Mouse (Mus musculus) left cerebral cortex, postnatal 4 days (tissue): ENCODE measurements around the gene Gfm1. TPM values are rescaled to one million over a fixed set of nuclear protein-coding genes. Genes with fewer than 3 reads are reported as not detected.

Experiments
- DNase-seq: peaks from one replicate; pipeline ENCODE4 v3.0.0-alpha.2; 2022
- intact Hi-C: fragments of 180-260 bp; cut with DNase I; formaldehyde crosslinking; loops from one replicate; pipeline ENCODE4 v1.15.1; 2025
- total RNA-seq, 2 experiments: library from RNA; stranded (reverse); gene quantifications; 2 replicates each; pipeline ENCODE4 v1.2.3; 2021

Gene Gfm1
- total RNA-seq = 10 to 100 TPM; 32.6 to 39.0 TPM

DNA sequence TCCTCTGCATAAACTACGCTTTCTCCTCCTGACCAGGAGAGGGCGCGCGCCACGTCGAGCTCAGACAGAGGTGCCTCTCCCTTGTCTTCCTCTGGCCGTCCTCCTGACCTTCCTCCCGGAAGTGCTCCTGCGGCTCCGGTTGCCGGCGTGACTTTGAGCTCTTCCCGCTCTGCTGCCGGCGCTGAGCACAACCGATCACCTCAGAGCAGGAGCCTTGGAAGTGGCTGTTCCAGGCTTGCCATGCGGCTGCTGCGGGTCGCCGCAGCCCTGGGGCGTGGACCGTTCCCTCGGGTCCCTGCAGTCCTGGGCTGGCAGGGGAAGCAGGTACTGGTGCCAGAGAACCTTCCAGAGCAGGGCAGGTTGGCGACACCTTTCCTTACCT, at the start of gene Gfm1:
Gene Gfm1, plus strand, starts transcription at position 98 of the 382 bp plus-strand sequence.
- intact Hi-C loops = loop anchor here (5.0 kb wide), 1 partner anchor 78 kb away; no protein-coding TSS in a partner anchor
- DNase-seq = peak; percentile 91

DNA sequence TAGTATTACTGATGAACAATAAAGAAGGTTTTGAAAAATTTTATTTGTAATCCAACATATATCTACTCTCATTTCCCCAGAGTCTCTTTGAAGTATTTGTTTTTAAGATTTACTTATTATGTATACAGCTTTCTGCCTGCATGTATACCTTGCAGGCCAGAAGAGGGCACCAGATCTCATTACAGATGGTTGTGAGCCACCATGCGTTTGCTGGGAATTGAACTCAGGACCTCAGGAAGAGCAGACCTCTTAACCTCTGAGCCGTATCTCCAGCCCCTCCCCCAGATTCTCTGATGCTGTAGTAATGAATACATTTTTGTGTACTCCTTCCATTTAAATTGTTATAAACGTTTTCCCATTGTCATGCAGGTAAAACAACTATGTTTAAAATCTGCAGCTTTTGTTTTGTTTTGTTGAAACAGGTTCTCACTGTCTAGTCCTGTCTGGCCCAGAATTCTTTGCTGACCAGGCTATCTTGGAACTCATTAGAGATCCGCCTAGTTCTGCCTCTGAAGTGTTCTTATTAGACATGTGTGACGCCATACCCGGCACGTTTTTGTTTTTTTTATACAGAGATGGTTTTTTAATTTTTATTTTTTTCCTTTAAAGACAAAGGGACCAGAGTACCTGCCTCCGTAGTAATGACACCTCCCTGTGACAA, 428 bp upstream of the Gfm1 start:
- DNase-seq = no peak
- intact Hi-C loops = no loop called here

DNA sequence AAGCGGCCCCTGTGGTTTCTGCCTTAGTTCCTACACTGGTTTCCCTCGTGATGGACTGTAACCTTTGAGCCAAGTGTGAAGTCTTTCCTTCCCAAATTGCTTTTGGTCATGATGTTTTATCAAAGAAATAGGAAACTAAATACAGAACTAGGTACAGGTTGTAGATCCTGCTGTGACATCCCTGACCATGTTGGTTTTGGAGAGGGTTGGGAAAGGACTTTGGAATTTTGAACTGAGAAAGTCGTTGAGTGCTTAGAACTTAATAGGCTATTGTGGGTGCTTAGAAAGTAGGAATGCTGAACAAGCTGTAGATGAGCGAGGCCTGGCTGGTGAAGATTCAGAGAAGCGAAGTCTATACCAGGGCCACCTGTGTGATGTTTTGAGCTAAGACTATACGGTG, 4.1 kb downstream of the Gfm1 start:
- no peak for DNase-seq
- intact Hi-C loops = loop anchor here (5.0 kb wide), 1 partner anchor 82 kb away; no protein-coding TSS in a partner anchor

DNA sequence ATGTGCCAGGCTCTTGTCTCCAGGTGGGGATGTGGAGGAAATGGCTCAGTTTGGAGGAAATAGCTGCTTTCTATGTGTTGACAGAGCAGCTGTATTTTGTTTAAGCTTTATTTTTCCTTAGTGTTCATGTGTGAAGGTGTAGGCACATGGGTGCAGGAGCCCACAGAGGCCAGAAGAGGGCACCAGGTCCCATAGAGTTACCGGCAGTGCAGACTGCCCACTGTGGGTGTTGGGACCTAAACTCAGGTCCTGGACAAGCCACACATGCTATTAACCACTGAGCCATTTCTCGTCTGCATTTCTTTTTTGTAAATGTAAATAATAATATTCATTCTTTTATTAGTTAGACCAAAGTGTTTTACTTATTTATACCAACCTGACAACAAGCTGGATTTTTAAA, 17.2 kb downstream of the Gfm1 start:
- no peak for DNase-seq
- intact Hi-C loops = no loop called here

DNA sequence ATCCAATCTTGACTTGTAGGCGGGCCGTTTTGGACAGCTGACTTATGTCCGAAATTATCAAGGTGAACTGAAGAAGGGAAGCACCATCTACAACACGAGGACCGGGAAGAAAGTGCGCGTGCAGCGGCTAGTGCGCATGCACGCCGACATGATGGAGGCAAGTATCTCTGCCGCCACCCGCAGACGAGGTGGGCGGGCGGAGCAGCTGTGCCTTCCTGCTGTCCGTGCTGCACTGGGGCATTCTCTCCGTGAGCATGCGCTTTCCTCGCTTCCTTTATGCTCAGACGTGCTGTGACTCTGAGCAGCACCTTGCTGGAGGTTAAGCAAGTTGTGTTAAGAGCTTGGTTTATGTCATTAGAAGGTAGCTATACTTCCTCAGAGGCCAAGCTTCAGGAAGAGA, 19.8 kb downstream of the Gfm1 start:
- DNase-seq = no peak
- intact Hi-C loops = no loop called here

DNA sequence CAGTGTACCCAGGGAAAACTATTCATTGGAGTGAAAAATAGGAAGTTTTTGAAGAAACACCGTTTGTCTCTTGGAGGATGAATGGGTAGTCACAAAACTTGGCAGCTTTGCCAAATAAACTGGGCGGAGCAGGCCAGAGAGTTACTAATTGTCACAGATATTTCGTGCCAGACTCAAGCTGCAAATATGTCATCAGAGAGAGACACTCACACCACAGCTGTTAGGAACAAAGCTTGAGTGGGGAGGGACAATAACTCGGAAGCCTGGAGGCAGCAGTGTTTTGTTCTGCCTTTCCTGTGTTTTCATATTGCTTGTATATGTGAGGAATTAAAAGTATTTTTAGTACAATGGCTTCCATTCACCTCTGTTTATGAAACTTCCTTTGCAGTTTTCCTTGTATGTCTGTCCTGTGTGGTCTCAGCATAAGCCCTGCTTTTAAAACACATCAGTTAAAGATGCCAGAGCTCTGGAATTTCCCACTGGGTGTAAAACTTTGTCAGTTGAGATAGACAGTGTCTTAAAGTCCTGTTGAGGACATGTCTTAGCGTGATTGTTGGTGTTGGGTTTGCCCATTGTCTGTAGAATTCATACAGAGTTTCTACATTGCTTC, 20.8 kb downstream of the Gfm1 start:
- intact Hi-C loops = no loop called here
- DNase-seq = no peak

DNA sequence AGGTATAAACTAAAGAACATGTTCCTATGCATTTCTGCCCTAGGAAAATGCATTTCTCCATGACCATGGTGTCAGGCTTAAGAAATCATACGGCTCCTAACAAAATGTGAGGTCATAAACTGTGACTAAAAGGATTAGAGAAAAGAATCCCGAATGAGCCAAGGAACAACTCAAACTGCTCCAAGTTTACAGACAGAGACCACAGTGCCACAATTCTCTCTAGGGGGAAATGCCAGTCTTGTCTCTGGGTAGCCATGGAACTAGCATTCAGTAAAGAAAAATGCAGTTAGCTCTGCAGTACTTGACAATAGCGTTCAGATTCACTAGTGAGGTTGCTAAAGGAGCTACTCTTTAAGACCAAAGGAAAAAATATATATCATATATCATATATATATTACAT, 30.0 kb downstream of the Gfm1 start:
- DNase-seq = no peak
- intact Hi-C loops = no loop called here

DNA sequence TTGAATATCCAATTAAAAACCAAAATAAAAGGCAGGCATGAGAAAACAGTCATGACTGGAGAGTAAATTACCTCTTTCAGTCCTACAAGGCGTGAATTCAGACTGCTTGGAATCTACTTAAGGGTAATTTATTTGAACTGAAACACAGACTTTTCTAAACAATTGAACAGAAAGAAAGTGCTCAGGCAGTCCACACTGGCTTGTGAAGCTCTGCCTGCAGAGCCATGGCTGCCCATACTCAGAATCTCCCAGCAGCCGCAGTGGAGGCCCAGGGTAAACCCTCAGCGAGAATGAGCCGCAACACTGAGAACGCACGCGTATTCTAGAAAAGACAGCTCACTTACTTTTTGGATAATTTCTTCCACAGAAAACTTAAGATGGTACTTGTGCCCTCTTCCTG, 32.1 kb downstream of the Gfm1 start:
- no peak for DNase-seq
- intact Hi-C loops = no loop called here

DNA sequence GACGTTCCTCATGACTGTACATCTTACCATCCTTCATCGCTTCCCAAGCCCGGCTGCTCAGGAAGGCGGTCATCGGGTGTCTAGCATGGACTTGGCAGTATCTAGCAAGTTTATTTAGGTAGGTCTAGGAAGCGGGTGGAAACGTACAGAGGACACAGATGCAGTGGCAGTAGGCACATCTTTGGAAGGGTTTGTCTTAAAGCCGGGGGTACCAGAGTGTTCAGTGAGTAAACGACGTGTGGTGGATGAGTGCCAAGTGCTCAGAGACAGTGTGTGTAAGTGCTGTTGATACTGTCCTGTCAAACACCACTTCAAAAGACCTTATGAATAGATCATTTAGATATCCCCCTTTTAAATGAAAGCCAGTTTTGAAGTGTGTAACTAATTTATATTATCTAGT, 32.7 kb downstream of the Gfm1 start:
- peak; percentile 31 for DNase-seq
- intact Hi-C loops = no loop called here

DNA sequence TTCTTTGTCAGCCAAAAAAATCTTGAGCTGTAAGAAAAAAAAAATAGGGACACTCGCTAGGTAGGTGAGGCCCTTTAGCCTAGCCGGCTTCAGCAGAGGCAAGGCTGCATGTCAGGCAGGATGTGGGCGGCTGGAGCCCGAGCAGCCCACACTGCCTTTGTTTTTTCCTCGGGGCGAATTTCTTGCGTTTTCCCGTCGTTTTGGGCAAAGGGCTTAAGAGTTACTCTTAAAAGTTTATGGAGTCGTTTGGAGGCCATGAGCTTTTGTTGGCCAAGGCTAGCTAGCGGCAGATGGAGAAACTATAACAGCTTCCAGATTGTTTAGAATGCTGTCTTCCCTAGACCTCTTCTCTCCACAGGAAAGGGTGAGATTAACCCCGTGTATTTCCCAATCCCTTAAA, 33.1 kb downstream of the Gfm1 start:
- DNase-seq = no peak
- intact Hi-C loops = no loop called here

DNA sequence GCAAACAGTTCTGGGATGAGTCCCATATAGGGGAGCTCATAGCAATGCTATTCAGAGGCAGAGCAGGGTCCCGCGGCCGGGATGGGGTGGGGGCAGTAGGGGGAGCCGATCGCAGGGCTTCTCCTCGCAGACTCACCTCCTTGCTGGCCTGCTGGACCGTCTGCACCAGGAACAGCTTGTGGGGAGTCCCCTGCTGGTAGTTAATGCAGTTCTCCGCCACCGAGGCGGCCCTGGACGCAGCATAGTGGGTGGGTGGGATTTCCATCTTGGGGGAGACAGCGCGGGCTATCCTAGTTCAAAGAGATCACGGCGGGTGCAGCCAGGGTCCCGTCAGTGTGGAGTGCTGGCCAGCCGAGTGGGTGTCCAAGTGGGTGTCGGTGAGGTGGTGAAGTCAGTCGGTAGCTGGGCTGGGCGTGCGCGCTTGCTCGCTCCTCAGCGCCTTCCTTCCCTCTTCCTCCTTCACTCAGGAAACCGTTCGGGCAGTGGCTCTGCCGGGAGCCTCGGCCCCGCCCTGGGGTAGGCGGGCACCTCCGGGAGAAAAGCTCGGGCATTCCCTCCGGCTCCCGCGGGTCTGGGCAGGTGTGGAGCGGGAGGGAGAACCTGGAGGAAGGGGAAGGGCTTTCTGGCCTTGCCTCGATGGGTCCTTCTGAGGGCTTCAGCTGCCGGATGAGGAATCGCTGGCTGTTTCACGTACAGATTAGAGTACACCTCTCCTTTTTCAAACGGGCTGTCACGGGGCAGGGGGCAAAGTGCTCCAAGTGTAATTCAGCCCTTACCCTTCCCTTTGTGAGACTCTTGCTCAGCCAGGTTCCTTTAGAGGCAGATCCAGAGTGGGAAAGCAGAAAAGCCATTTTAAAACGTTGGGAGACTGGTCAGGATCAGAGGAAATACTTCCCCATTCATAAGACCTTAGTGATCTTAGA, 33.8 kb downstream of the Gfm1 start, which contains the start of gene Lxn:
Gene Lxn, minus strand, starts transcription at position 477 of the 923 bp plus-strand sequence.
- DNase-seq = peak; percentile 62
- intact Hi-C loops = no loop called here

DNA sequence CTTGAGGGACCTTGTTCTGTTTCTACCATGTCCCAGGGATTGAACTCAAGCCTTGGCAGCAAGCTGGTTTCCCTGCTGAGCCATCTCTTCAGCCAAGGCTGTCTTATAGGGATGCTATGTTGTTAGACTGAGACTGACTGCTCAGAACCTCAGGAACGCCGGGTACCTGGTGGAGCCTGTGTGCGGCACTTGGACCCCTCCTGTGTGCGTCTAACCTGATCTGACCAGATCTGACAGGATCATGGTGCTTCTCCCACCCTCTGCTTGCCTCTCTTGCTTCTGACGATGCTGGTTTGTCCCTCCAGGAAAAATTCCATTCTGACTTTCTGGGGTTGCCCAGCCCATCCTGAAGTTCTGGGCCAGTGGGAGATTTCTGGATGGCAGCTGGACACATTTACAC, 36.7 kb downstream of the Gfm1 start:
- DNase-seq = no peak
- intact Hi-C loops = no loop called here

DNA sequence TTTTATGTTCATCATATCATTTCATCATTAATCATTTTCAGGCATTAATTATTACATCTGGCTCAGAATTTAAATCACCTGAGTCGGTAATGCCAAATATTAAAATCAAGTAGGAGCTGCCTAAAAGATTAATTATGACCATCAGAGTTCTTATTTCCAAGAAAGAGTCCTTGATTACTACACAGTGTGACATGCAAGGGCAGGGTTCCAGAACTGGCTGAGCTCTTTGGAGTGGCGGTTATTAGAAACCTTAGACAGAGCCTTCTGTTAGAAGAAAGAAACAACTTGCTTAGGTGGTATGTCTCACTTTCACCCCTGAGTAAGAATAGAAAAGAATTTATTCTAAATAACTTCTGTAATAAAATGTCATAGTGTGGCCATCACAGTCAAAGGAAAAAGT, 37.4 kb downstream of the Gfm1 start:
- intact Hi-C loops = no loop called here
- no peak for DNase-seq

DNA sequence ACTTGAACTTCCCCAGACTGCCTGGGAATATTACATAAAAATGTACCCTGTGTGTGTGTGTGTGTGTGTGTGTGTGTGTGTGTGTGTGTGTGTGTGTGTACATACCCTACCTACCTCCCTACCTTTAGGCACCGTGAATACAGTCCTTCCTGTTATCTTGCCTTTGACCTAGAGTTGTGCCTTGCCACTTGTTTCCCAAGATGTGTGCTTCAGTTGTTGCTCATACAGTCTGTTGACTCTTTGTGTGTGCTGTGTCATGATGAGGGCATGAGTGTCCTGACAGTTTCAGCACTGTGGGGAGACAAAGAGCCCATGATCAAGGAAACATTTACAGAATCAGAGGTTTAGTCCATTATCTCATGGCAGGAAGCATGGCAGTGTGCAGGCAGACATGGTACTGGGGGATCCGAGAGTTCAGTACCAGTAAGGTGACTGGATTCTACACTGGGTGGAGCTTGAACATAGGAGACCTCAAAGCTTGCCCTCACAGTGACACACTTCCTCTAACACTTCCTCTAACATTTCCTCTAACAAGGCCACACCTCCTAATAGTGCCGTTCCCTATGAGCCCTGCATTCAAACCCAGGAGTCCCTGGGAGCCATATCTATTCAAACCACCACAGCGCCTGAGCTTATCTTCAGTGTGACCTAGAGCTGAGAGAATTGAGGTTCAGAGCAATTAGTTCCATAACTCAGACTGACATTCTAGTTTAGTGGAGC, 41.7 kb downstream of the Gfm1 start:
- DNase-seq = no peak
- intact Hi-C loops = no loop called here

DNA sequence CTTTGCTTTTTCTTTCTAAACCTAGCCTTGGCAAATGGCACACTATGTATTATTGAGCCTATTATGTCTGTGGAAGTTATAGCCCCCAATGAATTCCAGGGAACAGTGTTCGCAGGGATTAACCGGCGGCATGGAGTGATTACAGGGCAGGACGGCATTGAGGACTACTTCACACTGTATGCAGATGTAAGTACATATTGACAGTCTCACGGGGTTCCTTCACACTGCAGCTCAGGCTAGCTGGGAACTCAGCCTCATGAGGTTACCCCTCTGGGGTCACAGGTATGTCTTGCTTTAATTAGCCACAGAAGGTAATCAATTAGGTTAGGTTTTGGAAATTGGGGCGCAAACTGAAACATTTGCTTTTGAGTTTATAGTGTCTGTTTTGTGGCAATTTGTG, 43.5 kb downstream of the Gfm1 start:
- intact Hi-C loops = no loop called here
- DNase-seq = no peak

DNA sequence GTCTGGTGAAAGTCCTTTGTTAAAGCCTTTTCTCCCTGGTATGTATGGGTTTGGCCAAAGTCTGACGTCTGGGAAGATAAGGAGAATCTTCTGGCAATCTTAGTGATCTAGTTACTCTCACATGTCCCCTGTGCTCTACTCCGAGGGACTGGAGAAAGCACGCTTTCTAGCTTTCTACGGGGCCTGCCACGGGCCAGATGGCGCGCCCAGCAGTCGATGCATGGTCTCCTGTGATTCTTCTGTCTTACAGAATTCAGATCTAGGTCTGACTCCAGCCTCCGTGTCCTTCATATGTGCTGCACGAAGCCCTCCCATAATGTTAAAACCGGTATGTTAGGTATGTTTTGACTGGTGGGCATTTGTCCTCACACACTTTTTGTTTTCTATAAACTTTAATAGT, 49.9 kb downstream of the Gfm1 start:
- intact Hi-C loops = no loop called here
- no peak for DNase-seq

DNA sequence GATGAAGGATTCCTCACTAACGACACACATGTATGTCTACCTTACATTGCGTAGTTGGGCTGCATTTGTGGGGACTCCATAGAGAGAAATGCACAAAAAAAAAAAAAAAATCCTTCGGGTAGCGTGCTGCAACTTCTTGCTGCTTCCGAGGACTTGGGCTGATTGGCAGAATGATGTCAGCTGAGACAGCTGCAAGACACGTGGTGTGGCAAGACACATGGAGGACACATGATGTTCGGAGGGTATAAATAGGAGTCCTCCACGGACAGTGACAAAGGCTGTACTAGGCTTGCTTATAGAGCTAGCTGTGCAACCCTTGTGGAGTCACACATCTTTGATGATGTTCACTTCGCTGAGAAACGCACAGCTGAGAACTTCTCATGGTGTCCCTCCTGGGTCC, 52.5 kb downstream of the Gfm1 start:
- no peak for DNase-seq
- intact Hi-C loops = no loop called here

DNA sequence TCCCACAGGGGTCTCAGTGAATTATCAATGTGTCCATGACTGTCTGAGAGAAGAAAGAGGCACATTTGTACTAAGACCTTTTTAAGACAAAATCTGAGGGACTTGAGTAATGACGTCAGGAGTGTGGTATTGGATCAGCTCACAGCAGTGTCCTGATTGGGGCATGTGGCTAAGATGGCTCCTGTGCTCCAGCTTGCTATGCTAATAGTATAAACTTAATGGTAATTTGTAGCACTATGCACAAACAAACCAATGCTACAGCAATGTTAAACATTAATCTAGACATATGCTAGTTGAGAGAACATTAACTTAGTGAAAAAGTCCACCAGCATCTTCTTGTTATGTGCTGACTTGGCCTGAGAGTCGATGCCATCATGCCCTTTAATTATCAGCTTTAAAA, 55.3 kb downstream of the Gfm1 start:
- no peak for DNase-seq
- intact Hi-C loops = no loop called here

DNA sequence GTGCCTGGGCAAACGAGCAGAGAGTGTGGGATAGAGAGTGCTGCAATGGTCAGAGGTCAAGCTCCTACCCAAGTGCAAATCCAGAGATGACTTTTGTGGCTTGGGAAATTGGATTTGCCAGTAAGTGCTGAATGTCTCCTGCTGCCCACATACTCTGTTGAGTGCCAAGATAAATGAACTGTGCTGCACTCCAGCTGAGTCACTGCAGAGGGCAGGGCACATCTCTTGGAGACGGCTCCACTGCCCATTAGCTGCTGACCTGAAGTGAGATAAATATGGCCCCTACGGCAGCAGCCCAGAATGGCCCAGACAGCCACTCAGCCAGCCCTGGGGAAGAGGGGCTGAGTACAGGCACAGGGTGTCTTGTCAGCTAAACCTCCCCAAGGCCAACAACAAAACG, 60.3 kb downstream of the Gfm1 start:
- DNase-seq = no peak
- intact Hi-C loops = no loop called here

DNA sequence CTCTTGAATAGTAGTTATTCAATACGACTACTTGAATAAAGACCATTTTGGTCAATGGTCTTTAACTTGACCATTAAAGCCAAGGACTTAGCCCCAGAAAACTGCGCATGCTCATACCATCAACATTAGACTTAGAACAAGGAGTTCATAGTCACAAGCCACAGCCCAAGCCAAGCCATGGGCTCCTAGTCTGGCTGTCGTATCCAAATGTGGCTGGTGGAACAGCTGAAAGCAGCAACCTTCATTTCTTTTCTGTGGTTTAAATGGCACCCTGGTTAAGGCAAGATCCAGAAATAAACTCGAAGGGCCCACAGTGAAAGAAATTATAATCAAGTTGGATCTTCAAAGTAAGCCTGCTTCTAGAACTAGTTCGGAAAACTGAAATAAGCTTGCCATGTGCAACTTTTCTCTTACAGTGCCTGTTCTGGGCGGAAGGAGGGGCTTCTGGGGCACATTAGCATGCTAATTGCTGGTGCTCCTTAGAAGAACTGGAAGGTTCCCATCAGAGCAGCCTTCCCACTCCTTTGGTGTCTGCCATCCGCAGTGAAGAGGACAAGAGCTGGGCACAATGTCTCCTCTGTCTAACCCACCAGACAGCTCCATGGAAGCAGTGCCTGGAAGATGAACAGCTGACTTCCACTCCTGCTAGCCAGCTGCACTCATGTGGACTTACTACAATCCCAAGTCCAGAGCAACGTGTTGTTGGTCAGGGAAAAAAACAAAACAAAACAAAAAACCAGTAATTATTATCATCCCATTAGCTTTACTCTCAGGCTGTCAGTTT, 62.4 kb downstream of the Gfm1 start:
- intact Hi-C loops = no loop called here

More for the DNA sequence above, 62.4 kb downstream of the Gfm1 start:
- DNase-seq = peak; percentile 5
